Mouse (Mus musculus) heart, adult 18-20 months (tissue): Measurements from ENCODE around the gene 1700007K13Rik. TPM values are rescaled to one million over a fixed set of nuclear protein-coding genes. Genes with fewer than 3 reads are reported as not detected.
A peak's percentile ranks its signal among the peaks of the same experiment; 100 is the strongest.
"Not testable (repeated sequence)": the region's sequence is repeated elsewhere in the genome, so short reads cannot be mapped to it uniquely, and the experiment has no call there.

Experiments used
- DNase-seq, 2 experiments: peaks; one replicate each; pipeline ENCODE4 v3.0.0; 2021 to 2022; ENCODE audit warnings: mixed read lengths in 1 of 2
- long read RNA-seq, 2 experiments: library from polyadenylated mRNA; stranded (forward); transcript quantifications; one replicate each; pipeline ENCODE4 v2.0.0; 2021
- total RNA-seq, 2 experiments: library from RNA; stranded (reverse); gene quantifications; 2 replicates each; pipeline ENCODE4 v1.2.3; 2021

The 1700007K13Rik gene
- under 1 TPM in 1 of 2 experiments, not detected in 1; 0.82 TPM for total RNA-seq
- long read RNA-seq, experiment 1: 0 reads
- long read RNA-seq, experiment 2: 0 reads

DNA sequence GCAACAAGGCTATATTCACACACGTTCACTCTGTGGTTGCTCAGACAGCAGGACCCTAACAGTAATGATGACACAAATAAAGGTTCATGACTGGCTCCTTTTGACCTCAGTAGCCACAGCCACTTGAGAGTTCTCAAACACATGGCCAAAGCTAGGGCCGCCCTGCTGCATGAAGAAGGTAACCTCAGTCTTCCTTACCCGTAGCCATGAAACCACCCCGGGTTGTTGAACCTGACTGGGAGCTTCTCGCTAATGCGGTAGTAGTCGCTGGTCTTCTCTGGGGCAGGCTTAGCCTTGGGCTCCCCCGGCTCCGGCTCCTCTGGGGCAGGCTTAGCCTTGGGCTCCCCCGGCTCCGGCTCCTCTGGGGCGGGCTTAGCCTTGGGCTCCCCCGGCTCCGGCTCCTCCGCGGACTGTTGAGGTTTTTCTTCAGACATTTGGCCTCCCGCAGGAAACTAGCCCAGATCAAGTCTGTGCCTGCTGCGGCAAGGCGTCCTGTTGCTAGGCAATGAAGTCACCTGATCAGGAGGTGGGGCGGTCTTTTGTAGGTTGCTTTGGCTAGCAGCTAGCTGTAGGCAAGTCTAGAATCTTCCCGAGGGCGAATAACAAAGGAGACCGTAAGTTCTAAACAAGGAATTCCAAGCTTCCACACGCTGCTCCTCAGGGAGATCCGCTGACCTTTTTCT lies at the start of gene 1700007K13Rik:
Gene 1700007K13Rik (minus strand): TSS at position 497 of the 683 bp plus-strand sequence.
- DNase-seq: peak; percentile 72 to 74

DNA sequence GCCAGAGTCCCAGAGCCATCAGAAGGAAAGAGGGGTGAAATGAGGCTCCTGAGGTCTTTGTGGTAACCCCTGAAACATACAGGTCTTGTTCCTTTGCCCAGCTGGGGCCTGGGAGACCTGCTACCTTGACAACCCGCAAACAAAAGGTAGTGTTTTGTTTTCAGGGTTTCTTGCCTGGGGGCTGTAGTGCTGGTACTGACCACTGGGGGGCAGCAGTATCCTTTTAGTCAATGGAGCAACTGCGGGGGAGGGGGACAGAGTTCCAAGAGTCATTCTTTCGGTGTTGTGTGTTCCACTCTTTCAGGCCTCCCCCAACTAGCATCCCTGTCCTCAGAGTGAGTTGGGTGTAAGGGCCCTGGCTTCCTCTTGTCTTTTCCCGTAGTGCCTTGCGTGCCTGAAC lies 48.4 kb upstream of the 1700007K13Rik start:
- peak; percentile 71 to 93 for DNase-seq

DNA sequence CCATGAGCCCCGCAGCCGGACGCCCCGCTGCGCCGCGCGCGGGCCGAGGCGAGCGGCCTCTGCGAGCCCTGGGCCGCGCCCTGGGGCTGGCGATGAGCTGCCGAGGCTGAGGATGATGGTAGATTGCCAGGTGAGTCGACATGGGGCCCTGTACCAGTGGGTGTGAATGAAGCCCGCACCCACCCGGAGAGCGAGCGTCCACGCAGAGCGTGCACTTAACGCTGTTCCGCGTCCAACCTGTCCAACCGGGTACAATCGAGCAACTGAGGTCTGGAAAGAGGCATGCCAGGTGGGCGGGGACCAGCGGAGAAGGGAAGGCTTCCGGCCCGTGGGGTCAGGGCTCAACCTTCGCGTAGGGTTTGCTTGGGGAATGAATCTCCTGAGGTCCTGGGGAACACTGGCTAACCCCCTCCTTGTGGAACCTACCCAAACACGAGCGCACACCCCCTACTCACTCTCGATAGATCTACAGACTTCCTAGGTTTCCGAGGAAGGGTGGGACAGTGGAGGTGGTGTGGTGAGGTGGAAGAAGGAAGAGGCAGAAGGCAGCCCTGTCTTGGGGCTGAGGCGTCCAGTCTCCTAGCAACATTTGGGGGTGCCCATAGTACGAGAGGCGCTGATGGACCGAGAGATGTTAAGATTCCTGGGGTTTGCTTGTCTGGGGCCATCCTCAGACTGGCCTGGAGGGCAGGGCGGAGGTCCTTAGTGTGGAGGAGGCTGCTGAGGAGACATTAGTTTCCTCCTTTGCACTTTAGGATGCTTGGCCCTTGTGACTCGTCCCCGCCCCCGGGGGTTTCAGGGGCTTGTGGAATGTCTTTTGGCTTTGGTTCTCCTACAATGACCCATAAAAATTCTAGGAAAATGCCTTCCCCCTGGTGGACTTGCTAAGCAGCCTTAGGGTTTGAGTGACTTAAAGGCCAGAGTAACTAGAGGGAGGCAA lies 47.6 kb upstream of the 1700007K13Rik start:
- peak in 1 of 2 experiments; percentile 47 for DNase-seq

DNA sequence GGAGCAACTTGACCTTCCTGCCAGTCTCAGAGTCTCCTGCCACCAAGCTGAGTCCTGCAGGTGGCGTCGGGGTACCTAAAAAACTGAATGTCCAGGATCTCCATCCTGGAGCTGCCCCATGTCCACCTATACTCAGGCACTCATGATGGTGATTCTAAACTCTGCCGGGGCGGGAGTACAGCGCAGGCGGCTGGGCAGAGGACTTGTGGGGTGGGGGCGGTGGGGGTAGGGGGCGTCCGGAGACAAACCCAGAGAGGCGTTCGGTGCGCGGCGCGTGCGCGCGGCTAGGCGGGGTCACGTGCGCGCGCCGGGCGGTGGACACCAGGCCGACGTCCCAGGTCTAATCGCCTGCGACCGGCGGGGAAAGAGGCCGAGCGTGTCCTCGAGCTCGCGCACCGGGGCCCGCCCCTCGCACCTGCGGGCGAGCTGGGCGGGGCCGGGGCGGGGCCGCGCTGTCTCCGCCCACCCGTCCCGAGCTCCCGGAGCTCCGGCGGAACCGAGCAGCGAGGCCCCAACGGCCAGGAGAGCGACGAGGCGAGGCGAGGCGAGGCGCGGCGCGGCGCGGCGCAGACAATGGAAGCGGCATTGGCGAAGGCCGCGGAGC lies 46.8 kb upstream of the 1700007K13Rik start, which contains the start of gene Ralgds:
Gene Ralgds (plus strand): TSS at position 328 of the 604 bp plus-strand sequence.
- DNase-seq: peak in 1 of 2 experiments; percentile 50

DNA sequence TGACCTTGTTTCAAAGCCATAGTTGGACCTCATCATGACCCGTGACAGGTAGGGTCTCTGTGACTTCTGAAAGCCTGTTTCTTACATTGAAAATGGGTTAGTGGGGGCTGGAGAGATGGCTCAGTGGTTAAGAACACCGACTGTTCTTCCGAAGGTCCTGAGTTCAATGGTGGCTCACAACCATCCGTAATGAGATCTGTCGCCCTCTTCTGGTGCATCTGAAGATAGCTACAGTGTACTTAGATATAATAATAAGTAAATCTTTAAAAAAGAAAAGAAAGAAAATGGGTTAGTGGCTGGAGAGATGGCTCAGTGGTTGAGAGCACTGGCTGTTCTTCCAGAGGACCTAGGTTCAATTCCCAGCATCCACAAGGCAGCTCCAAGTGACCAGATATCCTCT lies 45.5 kb upstream of the 1700007K13Rik start:
- peak in 1 of 2 experiments; percentile 2 for DNase-seq

DNA sequence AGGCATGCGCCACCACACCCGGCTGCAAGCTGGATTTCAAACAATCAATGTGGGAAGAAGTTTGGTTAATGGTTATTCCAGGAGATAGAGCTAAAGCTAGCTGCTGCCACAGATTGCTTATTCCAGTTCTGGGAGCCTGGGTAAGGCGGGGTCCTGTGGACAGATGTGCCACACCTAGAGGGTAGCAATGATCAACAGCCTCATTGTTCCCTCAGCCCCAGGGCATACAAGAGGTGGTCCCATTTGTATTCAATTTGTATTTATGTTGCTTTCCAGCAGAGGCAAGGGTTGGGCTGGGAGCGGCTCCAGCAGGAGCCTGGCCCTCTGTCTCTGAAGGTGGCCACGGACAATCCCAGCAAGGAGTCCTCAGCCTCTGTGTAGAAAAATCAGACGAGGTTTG lies 40.2 kb upstream of the 1700007K13Rik start:
- DNase-seq: no peak

DNA sequence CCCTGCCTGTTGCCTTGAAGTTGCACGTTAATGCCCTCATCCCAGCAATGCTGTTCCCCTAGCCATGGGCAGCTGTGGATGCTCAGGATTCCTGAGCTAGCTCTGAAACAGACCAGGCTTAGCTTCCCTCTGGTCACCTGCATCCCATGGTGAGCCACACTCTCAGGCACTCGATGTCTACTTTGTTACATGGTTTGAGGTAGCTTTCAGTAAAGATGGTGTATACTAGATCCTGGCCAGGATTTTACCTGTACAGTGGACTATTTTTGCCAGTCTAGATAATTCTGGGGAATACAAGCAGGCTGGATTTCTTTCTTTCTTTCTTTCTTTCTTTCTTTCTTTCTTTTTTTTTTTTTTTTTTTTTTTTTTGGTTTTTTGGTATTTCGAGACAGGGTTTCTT lies 39.7 kb upstream of the 1700007K13Rik start, which contains the start of gene Gm10134:
Gene Gm10134 (plus strand): TSS at position 301 of the 400 bp plus-strand sequence.
- DNase-seq: no peak

DNA sequence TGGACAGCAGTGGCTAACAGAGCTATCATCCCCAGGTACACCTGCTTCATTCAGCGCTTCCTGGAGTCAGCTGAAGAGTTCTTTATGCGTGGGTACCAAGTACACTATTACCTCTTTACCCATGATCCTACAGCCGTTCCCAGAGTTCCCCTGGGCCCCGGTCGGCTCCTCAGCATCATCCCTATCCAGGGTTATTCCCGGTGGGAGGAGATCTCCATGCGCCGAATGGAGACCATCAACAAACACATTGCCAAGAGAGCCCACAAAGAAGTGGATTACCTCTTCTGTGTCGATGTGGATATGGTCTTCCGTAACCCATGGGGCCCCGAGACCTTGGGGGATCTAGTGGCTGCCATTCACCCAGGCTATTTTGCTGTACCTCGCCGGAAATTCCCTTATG lies 38.5 kb upstream of the 1700007K13Rik start:
- no peak for DNase-seq

DNA sequence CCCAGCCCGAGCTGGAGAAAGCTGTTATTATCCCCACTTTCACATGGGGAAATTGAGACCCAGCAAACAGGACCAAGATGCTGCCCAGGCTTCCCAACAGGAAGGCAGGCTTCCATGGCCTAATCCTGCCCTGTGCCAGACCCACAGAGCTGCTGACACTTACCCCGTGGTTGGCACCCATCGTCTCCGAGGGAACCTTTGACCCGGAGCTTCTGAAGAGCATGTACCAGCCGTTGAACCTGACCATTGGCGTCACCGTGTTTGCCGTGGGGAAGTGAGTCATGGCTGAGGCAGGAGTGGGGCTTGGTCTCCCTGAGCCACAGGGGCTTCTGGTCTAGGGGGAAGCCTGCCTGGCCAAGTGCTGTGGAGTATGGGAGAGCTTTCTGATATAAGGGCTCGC lies 36.9 kb upstream of the 1700007K13Rik start:
- no peak for DNase-seq

DNA sequence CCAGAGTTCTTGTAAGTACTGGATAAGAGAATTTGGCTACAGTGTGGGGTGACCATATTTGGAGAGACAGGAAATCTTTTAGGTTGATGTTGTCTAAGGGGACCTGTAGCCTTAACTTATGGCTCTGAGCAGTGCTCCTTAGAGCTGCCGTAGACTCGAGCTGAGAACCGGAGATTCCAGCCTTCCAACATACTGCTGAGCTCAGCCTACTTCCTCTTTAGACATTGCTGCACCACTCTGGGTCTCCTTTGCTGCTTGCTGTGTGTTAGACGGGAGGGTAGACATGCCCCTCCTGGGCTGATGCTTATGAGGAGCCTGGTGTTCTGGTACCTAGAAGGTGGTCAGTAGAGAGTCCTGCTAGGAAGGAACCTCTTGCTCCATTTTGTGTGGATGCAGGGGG lies 32.3 kb upstream of the 1700007K13Rik start:
- no peak for DNase-seq

DNA sequence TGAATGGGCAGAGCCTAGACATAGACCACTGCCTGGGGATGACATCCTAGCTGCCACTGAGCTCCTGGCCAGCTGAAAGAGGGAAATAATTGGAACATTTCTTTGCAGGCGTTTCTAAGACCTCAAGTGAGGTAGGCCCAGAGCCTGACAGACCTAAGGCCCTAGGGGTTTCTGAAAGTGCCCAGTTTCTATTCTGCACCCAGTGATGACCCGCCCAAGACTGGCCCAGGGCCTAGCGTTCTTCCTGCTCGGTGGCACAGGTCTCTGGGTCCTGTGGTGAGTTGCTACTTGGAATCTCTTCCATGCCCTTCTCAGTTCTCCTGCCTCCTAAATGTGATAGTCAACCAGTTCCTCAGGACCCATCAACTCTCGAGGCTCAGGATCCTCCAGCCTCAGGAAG lies 31.4 kb upstream of the 1700007K13Rik start:
- DNase-seq: no peak

DNA sequence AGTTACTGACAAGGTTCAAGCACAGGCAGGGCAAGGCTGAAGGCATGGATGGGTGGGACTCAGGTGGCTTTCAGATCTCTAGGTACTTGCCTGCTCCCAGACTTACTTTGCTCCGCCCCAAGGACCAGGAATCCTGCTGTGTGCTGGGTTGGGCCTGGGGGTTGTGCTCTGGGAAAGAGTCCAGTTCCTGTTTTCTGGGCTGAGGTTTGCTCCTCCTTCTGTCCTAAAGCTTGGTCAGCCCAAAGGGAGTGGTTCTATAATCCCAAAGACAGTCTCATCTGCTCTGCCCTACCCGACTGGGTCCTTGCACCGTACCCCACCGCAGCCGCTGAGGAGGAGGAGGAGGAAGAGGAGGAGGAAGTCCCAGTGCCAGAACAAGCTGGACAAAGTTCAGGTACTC lies 30.5 kb upstream of the 1700007K13Rik start, which contains the start of gene Gbgt1:
Gene Gbgt1 (plus strand): TSS at position 221 of the 400 bp plus-strand sequence.
- peak in 1 of 2 experiments; percentile 60 for DNase-seq

DNA sequence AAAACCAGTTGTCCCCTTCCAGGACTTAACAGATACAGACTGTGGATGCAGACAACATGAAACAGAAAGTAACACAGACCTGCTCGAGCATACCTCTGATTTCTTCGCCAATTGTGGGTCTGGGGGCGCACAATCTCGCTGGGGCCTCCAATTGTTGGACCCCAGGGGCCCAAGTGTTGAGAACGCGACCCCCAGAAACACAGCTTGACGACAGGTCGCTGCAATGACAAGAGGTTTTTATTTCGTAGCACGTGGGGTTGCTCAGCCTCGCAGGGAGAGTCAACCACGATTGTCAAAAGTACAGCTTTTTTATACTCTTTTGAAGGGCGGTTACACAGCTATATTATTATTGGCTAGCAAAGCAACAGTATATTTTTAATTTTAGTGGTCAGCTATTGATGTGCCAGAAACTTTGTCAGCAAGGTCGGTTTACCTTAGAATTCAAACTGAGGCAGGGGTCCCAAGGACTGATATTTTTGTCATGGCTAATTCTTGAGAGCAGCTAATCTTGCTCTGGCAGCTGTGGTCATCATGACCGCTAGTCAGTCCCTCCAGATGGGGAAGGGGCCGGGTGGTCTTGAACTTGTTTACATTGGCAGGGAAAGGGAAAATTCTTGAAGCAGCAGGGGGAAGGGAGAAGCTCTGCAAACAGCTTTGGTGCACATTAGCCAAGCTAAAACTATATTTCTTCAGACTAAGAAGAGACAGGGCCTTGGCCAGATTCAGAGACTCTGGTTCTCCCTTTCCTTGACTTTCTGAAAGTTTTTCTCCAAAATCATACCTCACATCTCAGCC lies 29.9 kb upstream of the 1700007K13Rik start:
- no peak for DNase-seq

DNA sequence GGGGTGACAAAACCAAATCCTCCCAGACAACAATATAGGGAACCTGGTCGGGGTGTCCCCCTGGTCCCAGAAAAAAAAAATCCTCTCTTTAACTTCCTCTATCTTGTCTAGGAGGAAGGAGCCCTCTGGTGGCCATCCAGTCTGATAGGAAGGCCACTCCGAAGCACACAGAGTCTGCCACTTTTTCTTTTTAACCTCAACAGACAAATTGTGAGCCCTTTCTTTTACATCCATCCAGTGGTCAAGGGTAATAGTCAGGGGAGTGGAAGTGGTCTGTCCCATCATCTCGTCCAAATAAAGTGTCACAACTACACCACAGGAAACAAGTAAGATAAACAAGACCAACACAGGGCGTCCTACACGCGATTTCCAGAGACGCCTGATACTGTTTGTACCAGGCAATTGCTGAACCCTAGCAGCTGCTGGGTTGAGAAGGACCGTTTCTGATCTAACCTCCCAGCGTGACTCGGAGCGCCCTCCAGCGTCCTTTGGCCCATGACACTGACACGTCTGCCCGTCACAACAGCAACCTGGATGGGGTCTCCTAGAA lies 29.1 kb upstream of the 1700007K13Rik start:
- DNase-seq: peak; percentile 52

DNA sequence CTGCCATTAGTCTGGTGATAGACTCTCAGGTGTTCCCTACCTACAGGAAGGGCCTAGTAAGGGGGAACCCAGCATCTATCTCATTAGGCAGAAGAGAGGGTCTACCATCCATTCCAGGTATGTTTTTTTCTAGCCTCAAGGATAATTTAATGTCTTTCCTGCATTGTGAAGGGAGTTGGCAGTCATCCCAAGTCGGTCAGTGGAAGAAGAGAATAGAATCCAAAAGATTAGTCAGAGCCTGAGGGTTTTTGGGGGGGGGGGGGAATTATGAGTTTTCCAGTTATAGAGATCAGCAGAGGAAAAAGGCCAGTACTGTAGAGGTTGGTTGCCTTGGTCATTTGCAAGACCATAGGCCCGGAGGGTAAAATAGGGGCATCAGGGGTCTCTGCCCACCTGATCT lies 28.4 kb upstream of the 1700007K13Rik start:
- DNase-seq: no peak

DNA sequence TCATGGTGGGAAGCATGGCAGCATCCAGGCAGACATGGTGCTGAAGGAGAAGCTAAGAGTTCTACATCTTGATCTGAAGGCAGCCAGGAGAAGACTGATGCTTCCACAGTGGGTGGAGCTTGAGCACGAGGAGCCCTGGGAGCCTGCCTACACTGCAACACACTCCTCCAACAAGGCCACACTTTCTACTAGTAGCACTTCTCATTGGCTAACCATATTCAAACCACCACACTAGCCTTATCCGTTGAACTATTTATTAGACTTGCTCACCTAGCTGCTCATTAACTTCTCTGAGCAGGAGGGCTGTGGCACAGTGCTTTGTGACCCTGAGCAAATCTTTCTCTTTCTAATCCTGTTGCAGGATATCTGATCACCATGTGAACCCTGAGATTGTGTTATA lies 17.7 kb upstream of the 1700007K13Rik start:
- DNase-seq: no peak

DNA sequence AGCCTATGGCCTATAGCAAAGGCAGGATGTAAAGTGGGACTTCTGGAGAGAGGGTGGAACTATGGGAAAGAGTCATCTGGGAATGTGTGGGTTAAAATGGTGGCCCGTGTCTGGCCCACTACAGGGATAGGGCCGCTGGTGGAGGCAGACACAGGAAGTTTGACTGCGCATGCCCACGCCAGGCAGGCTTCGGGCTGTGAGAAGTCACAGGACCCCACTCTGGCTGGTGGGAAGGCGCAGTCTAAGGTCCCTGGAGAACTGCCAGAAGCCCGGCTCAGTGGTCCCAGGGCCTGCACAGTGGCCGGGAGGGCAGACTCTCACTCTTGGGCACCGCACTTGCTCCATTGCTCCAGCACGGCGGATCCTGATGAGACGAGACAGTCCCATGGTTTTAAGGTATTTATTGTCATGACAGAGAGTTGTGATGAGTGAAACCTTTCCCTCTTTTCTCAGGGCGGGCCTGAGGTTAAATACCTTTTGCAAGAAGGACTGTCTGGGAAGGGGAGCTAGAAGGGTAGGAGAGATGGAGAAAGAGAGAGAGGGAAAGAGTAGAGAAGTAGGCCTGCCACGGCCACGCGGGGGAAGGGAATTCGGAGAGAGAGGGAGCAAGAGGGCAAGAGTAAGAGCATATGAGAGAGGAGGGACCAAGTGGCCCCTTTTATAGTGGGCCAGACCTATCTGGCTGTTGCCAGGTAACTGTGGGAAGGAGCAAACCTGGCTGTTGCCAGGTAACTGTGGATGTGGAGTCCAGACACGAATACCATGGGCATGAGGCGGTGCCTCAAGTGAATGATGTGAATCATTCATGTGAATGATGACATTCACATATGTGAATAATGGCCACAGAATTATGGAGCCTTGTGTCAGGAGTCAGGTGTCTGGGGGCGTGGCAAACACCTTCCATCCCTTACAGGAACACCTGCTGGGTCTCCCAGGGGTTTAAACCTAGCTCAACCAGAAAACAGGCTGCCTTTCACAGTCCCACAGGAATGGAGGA lies 13.4 kb upstream of the 1700007K13Rik start:
- DNase-seq: no peak

DNA sequence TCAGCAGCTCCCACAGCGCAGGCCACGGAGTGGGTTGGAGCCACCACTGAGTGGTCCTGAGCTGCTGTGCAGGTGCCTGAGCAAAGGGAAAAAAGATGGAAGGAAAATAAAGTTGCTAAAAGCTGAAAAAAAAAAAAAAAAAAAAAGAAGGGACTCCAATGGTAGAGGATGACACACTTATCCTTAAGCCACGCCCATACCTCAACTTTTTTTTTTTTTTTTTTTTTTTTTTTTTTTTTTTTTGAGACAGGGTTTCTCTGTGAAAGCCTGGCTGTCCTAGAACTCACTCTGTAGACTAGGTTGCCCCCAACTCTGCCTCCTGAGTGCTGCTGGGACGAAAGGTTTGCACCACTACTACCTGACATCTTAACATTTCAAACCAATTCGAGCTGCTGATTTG lies 11.9 kb upstream of the 1700007K13Rik start:
- DNase-seq: not testable (repeated sequence)

DNA sequence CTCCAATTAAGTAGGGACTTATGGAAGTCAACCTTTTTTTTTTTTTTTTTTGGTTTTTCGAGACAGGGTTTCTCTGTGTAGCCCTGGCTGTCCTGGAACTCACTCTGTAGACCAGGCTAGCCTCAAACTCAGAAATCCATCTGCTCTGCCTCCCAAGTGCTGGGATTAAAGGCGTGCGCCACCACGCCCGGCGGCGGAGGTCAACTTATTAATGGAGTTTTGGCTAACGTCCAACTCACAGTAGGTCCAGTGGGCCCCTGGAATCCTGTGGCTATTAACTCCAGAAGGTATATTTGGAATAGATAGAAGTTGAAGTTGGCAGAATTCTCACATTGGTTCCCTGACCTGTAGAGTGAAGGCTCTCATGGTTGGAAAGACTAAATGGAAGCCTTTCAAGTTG lies 5.9 kb upstream of the 1700007K13Rik start:
- DNase-seq: not testable (repeated sequence)

DNA sequence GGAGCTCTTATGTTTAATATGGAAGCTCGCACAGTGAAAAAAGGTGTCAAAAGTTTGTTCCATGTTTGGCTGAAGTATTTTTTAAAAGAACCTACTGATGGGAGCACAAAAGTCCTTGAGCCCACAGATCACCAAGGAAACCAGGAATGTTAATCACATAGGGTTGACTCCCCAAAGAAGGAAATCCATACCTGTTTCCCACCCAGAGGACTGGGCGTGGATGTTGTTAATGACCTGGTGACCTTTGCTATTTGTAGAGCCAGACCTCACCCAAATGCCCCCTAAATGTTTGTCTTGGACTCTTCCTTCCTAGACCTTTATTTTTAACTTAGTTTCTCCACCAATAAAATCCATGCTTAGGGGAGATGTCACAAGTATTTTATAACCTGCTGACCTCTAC lies 4.5 kb upstream of the 1700007K13Rik start:
- DNase-seq: no peak
